Mouse (Mus musculus) heart, embryonic 14.5 days (tissue): ENCODE results near the gene Scn3b. TPM values are rescaled to one million over a fixed set of nuclear protein-coding genes. Genes with fewer than 3 reads are reported as not detected.

Experiments used
- ATAC-seq: fragments of 200-750 bp; cut with Nextera tagmentation; 2 replicates; pipeline ENCODE4 v1.8.0; 2017; ENCODE audit warnings: low read depth, moderate TSS enrichment; ENCODE audit not compliant: insufficient number of reproducible peaks, insufficient read depth, low FRiP score
- H3K27ac ChIP-seq, 2 experiments: fragments of 200-500 bp in 1 of 2; fragments of 300-500 bp in 1 of 2; sonication (generic) in 1 of 2; replicated peaks in 1 of 2; 2 replicates each; pipeline ENCODE4 v1.5.1; 2012 to 2014; ENCODE audit warnings: low read depth in 2 of 2, low read length in 2 of 2, control low read depth in 1 of 2, mild to moderate bottlenecking in 1 of 2, mixed read lengths in 1 of 2; ENCODE audit not compliant: control insufficient read depth in 1 of 2, insufficient read depth in 1 of 2
- H3K27me3 ChIP-seq: fragments of 300-500 bp; sonication (generic); 2 replicates; pipeline ENCODE4 v1.6.1; 2014; ENCODE audit warnings: mild to moderate bottlenecking, low read length, control low read depth; ENCODE audit not compliant: control insufficient read depth, insufficient read depth
- H3K36me3 ChIP-seq: fragments of 300-500 bp; sonication (generic); 2 replicates; pipeline ENCODE4 v1.6.1; 2014; ENCODE audit warnings: mild to moderate bottlenecking, control low read depth, low read length, mixed read lengths; ENCODE audit not compliant: control insufficient read depth, insufficient read depth
- H3K4me1 ChIP-seq, 2 experiments: fragments of 200-500 bp in 1 of 2; fragments of 300-500 bp in 1 of 2; sonication (generic) in 1 of 2; 2 replicates each; pipeline ENCODE4 v1.6.1; 2012 to 2014; ENCODE audit warnings: low read length in 2 of 2, control low read depth in 1 of 2, mixed read lengths in 1 of 2; ENCODE audit not compliant: control insufficient read depth in 2 of 2, insufficient read depth in 2 of 2
- H3K4me2 ChIP-seq: fragments of 300-500 bp; sonication (generic); 2 replicates; pipeline ENCODE4 v1.6.1; 2014; ENCODE audit warnings: mild to moderate bottlenecking, low read length
- H3K4me3 ChIP-seq, 2 experiments: fragments of 200-500 bp in 1 of 2; fragments of 300-500 bp in 1 of 2; sonication (generic) in 1 of 2; 2 replicates each; pipeline ENCODE4 v1.5.1; 2012 to 2014; ENCODE audit warnings: low read length in 2 of 2, mild to moderate bottlenecking in 2 of 2, control low read depth in 1 of 2, low read depth in 1 of 2, moderate library complexity in 1 of 2; ENCODE audit not compliant: control insufficient read depth in 1 of 2, insufficient read depth in 1 of 2
- H3K9ac ChIP-seq: fragments of 300-500 bp; sonication (generic); 2 replicates; pipeline ENCODE4 v1.6.1; 2014; ENCODE audit warnings: mild to moderate bottlenecking, low read length
- H3K9me3 ChIP-seq: fragments of 300-500 bp; sonication (generic); 2 replicates; pipeline ENCODE4 v1.6.1; 2016; ENCODE audit warnings: low read length, control low read depth; ENCODE audit not compliant: control insufficient read depth
- WGBS: fragments of 180-500 bp; shearing (Covaris S2); extraction: QIAGEN DNeasy Blood & Tissue Kit; methylation state at CpG from one replicate; pipeline ENCODE4 v1.1.7; 2014; 5-methylcytosine and 5-hydroxymethylcytosine counted together
- polyA plus RNA-seq: library from polyadenylated mRNA; unstranded; fragments of >200 nt; fragmentation: Nextera tagmentation; extraction: Ambion mirVana; gene quantifications from 2 replicates; pipeline ENCODE4 v1.2.1, GENCODE M21; 2014

The Scn3b gene
- polyA plus RNA-seq, 1 experiment from 2014 or later: 1.5 TPM

GRCm38 (mm10) chr9:40246702-40247101 lies 22.3 kb upstream of the Scn3b start:
- no peak for ATAC-seq

DNA sequence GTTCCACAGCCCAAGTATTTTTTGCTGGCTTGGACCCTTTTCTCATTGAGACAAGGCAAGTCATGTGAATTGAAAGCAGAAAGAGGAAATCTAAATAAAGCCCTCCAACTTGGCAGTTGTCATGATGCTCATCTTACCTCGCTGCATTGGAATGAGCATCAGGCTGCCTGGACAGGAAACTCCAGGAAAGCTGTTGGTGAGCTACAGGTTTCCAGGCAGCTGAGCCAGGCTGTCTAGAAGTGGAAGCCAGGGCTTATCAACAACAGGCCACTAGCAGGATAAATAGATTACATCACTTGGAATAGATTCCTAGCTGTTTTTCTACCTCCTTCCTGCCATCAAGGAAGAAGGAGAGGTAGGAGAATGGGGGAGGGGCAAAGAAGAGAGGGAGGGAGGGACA lies 19.9 kb upstream of the Scn3b start:
- H3K9ac ChIP-seq: no peak overlapping the region
- no peaks in the 10 kb centered on the region for H3K27me3 ChIP-seq
- peaks cover 4 to 13% of the 10 kb centered on the region in 2 experiments; a peak in 2 of 4 replicates for H3K4me1 ChIP-seq
- H3K4me2 ChIP-seq: no peak overlapping the region
- whole genome bisulfite sequencing: 13% methylated on average over 1 of the region's 1 CpGs
- no peak for ATAC-seq
- no peak overlapping the region for H3K27ac ChIP-seq
- H3K36me3 ChIP-seq: no peaks in the 10 kb centered on the region
- peaks cover 5% of the 10 kb centered on the region; the same call in 1 of the 2 replicates for H3K9me3 ChIP-seq
- H3K4me3 ChIP-seq: no peak overlapping the region

More at GRCm38 (mm10) chr9:40246702-40247101, 22.3 kb upstream of the Scn3b start:
- H3K27ac ChIP-seq: 0 out of 4 replicates have a peak overlapping the region, but pooled peaks of 1 of the 2 experiments have one; percentile 16
- H3K36me3 ChIP-seq: no peaks in the 10 kb centered on the region
- H3K4me2 ChIP-seq: no peak overlapping the region
- WGBS: 32% methylated on average over 6 of the region's 6 CpGs
- H3K9me3 ChIP-seq: peaks cover 5% of the 10 kb centered on the region; the same call in 1 of the 2 replicates
- H3K27me3 ChIP-seq: no peaks in the 10 kb centered on the region
- no peak overlapping the region for H3K4me3 ChIP-seq
- H3K9ac ChIP-seq: no peak overlapping the region
- peaks cover 4 to 13% of the 10 kb centered on the region in 2 experiments; a peak in 2 of 4 replicates for H3K4me1 ChIP-seq

- Histone ChIP-seq H3K9me3 (peaks cover 5% of the 10 kb centered on the region; the same call in 1 of the 2 replicates), H3K9ac (no peak overlapping the region), H3K36me3 (no peaks in the 10 kb centered on the region), H3K27me3 (no peaks in the 10 kb centered on the region), H3K4me2 (no peak overlapping the region), H3K4me1 (no peaks in the 10 kb centered on the region; a peak in 1 of 4 replicates), H3K4me3 (no peak overlapping the region), H3K27ac (no peak overlapping the region)
- no peak for ATAC-seq
- WGBS: 44% methylated on average over 3 of the region's 3 CpGs
These were observed 16.6 kb upstream of the Scn3b start for GRCm38 (mm10) chr9:40252459-40252858.

- Histone ChIP-seq H3K9me3 (no peaks in the 10 kb centered on the region), H3K4me3 (no peak overlapping the region), H3K9ac (no peak overlapping the region), H3K27me3 (peaks cover 15% of the 10 kb centered on the region; the same call in 1 of the 2 replicates), H3K36me3 (no peaks in the 10 kb centered on the region), H3K4me2 (no peak overlapping the region), H3K4me1 (peaks cover 0 to 8% of the 10 kb centered on the region in 2 experiments; a peak in 3 of 4 replicates), H3K27ac (no peak overlapping the region)
- 37% methylated on average over 6 of the region's 6 CpGs for WGBS
- no peak for ATAC-seq
These were observed 5.1 kb upstream of the Scn3b start for GRCm38 (mm10) chr9:40263874-40264273.

GRCm38 (mm10) chr9:40268040-40268747 lies 823 bp upstream of the Scn3b start:
- Histone ChIP-seq H3K9ac (no peak overlapping the region), H3K4me3 (no peak overlapping the region), H3K27me3 (peaks cover 24% of the 10 kb centered on the region), H3K4me2 (no peak overlapping the region), H3K9me3 (no peaks in the 10 kb centered on the region), H3K36me3 (no peaks in the 10 kb centered on the region), H3K4me1 (peaks cover 10 to 12% of the 10 kb centered on the region in 2 experiments), H3K27ac (no peak overlapping the region)
- ATAC-seq: no peak
- 20% methylated on average over 21 of the region's 21 CpGs for WGBS

DNA sequence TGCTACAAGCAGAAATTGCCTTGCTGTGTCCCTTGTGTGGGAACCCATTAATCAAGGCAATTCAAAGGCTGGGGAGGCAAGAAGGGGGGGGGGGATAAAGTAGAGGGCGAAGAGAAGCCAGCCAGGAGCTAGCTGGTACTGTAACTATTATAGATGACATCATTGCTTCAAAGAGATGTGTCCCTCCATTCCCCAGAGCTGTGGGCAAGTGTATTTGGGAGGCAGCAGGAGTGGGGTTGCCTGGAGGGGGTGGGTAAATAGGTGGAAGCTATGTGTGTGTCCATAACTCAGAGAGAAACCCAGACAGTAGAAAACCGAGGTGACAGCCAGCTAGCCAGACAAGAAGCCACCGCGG lies 292 bp upstream of the Scn3b start:
- Histone ChIP-seq H3K27me3 (peaks cover 24% of the 10 kb centered on the region), H3K9me3 (no peaks in the 10 kb centered on the region), H3K4me2 (peak overlapping the region; percentile 69), H3K4me3 (peak overlapping the region; percentile 30 to 33; a peak in 3 of 4 replicates), H3K36me3 (no peaks in the 10 kb centered on the region), H3K9ac (no peak overlapping the region), H3K4me1 (peaks cover 10 to 12% of the 10 kb centered on the region in 2 experiments), H3K27ac (no peak overlapping the region)
- ATAC-seq: peak; percentile 20; the same call in 1 of the 2 replicates
- WGBS: 16% methylated on average over 4 of the region's 4 CpGs

- Histone ChIP-seq H3K9me3 (no peaks in the 10 kb centered on the region), H3K4me2 (peak overlapping the region; percentile 69; the same call in 1 of the 2 replicates), H3K4me1 (peaks cover 10 to 12% of the 10 kb centered on the region in 2 experiments), H3K27ac (no peak overlapping the region), H3K27me3 (peaks cover 24% of the 10 kb centered on the region), H3K9ac (no peak overlapping the region), H3K4me3 (peak overlapping the region in 1 of 2 experiments; percentile 33; a peak in 1 of 4 replicates), H3K36me3 (no peaks in the 10 kb centered on the region)
- no peak for ATAC-seq
- 15% methylated on average over 8 of the region's 8 CpGs for WGBS
These were observed 863 bp downstream of the Scn3b start for GRCm38 (mm10) chr9:40269880-40270279.
